In the genomic region with DNA sequence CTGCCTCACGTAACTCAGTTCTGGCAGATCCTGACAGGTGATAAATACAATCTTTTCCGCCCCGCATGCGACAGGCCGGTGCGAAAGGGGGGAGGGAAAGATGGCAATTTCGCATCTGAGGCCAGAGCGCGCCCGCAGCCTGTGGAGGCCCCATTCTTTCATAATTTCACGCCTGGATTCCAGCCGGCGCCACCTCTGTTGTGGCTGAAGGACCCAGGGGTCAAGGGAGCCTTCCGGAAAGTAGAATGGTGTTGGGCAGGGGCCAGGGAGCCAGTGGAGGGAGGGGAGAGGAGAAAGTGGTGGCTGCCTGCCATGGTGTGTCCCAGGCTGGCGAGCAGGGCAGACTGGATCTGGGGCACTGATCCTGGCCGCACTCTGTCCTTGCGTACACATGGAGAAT, we compare ENCODE assay signal across 8 mouse cellular contexts.
DNase-seq lines count a peak whose midpoint lies in the region; ATAC-seq and TF ChIP-seq lines count a peak whose summit lies in the region.

No protein-coding gene starts in this region.

- intact Hi-C loops in left cerebral cortex, postnatal 36 days (cut with DNase I), result no loop called here

- no peak for TF ChIP-seq CTCF in hindbrain, postnatal 0 days (IDR thresholded peaks at IDR 0.05; ENCODE audit: low read depth)

- no peak overlapping the region for H3K4me3 ChIP-seq in embryonic facial prominence, embryonic 12.5 days
- H3K4me3 ChIP-seq in hindbrain, postnatal 0 days (ENCODE audit: low read length), result 0 out of 2 replicates have a peak overlapping the region, but pooled peaks have one; percentile 13

- 29% methylated on average over 17 of the region's 17 CpGs for WGBS in embryonic facial prominence, embryonic 12.5 days
- WGBS in hindbrain, postnatal 0 days, result 12% methylated on average over 17 of the region's 17 CpGs

- no peak overlapping the region for H3K9ac ChIP-seq in embryonic facial prominence, embryonic 12.5 days
- 0 out of 2 replicates have a peak overlapping the region, but pooled peaks have one; percentile 24 for H3K9ac ChIP-seq in hindbrain, postnatal 0 days (replicated peaks; ENCODE audit: low read length)

- peaks cover 8% of the 10 kb centered on the region for H3K4me1 ChIP-seq in embryonic facial prominence, embryonic 12.5 days
- H3K4me1 ChIP-seq in hindbrain, postnatal 0 days (ENCODE audit: insufficient read depth, low read length), result no peaks in the 10 kb centered on the region

- peak; percentile 4 to 17 for DNase-seq in left cerebral cortex, adult 18-20 months (ENCODE audit: low spot score in 2 of 2)
- DNase-seq in left cerebral cortex, postnatal 36 days (ENCODE audit: low spot score in 2 of 2), result no peak
- DNase-seq in hindbrain, postnatal 0 days (ENCODE audit: low spot score), result peak; percentile 83
- peak; percentile 5 for DNase-seq in lung, postnatal 25 days (ENCODE audit: low spot score)
- peak; percentile 87 for DNase-seq in retina, postnatal 1 day
- DNase-seq in spleen, postnatal 36 days (ENCODE audit: low spot score in 2 of 2), result no peak

- no peak overlapping the region for H3K27ac ChIP-seq in embryonic facial prominence, embryonic 12.5 days
- H3K27ac ChIP-seq in hindbrain, postnatal 0 days, result peak overlapping the region; percentile 7; the same call in 1 of the 2 replicates

- H3K36me3 ChIP-seq in embryonic facial prominence, embryonic 12.5 days, result no peaks in the 10 kb centered on the region
- no peaks in the 10 kb centered on the region for H3K36me3 ChIP-seq in hindbrain, postnatal 0 days (ENCODE audit: insufficient read depth, low read length)

- no peaks in the 10 kb centered on the region for H3K9me3 ChIP-seq in embryonic facial prominence, embryonic 12.5 days
- no peaks in the 10 kb centered on the region for H3K9me3 ChIP-seq in hindbrain, postnatal 0 days (ENCODE audit: low read length)

- 0 out of 2 replicates have a peak, but pooled peaks cover 3% of the 10 kb centered on the region for H3K27me3 ChIP-seq in embryonic facial prominence, embryonic 12.5 days
- H3K27me3 ChIP-seq in hindbrain, postnatal 0 days (ENCODE audit: insufficient read depth, low read length), result no peaks in the 10 kb centered on the region

- no peak for ATAC-seq in embryonic facial prominence, embryonic 12.5 days (ENCODE audit: insufficient number of reproducible peaks, insufficient read depth, low FRiP score, low TSS enrichment)
- peak; percentile 79 for ATAC-seq in hindbrain, postnatal 0 days
- no peak for ATAC-seq in megakaryocyte progenitor cell, adult 5-6 weeks (replicated peaks; ENCODE audit: poor library complexity)

- peak overlapping the region; percentile 14 for H3K4me2 ChIP-seq in embryonic facial prominence, embryonic 12.5 days (replicated peaks)
- peak overlapping the region; percentile 48 for H3K4me2 ChIP-seq in hindbrain, postnatal 0 days (ENCODE audit: low read depth, low read length)

Comparison
In these comparisons a context has a peak if more than half of its experiments do, and no peak if none do; other contexts are left out.
1. DNase-seq: peak in left cerebral cortex, adult 18-20 months (2 of 2), hindbrain, postnatal 0 days (single experiment), lung, postnatal 25 days (single experiment) and retina, postnatal 1 day (single experiment); none in left cerebral cortex, postnatal 36 days (0 of 2) and spleen, postnatal 36 days (0 of 2).